Mouse (Mus musculus): ENCODE measurements around the gene Gpr146. TPM values are rescaled to one million over a fixed set of nuclear protein-coding genes. Genes with fewer than 3 reads are reported as not detected.

Gene Gpr146
- total and polyA plus RNA-seq, 3 experiments, result 21.3 to 34.2 (median 26.8) TPM

DNA sequence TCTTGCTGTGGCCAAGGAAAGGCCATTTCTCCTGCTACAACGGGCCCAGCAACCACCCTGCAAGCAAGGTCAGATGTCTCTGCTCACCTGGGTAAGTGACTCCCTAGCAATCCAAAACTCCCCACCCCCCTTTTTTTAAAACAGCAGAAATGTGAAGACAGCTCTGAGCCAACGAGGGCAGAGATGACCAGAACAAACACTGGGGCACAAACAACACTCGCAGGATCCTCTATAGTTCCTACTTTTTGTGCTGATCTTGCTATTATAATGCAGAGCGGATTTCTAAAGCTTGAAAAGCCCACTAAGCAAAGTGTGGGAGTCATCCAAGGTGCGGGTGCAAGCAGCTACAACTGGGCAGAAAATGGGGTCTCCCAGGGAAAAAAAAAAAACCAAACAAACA lies 6.4 kb upstream of the Gpr146 start:
- no peak for TF ChIP-seq GATA1 (IDR thresholded peaks at IDR 0.05; ENCODE audit: borderline replicate concordance, low read length)
- no peak for TF ChIP-seq CTCF (IDR thresholded peaks at IDR 0.05; ENCODE audit: low read depth, low read length)
- no peak for TF ChIP-seq TAL1 (conservative IDR thresholded peaks at IDR 0.05; ENCODE audit: low read depth, low read length)
- TF ChIP-seq POLR2AphosphoS5 (IDR thresholded peaks at IDR 0.05; ENCODE audit: insufficient replicate concordance, low read depth, low read length), result no peak
- Histone ChIP-seq H3K4me1 (ENCODE audit: insufficient read depth, low read depth, low read length) (peaks cover 96% of the 10 kb centered on the region), H3K9me3 (replicated peaks) (no peaks in the 10 kb centered on the region), H3K4me3 (ENCODE audit: low read depth, low read length) (peak overlapping the region; percentile 86; the same call in 1 of the 2 replicates), H3K27me3 (ENCODE audit: insufficient read depth, low read length) (no peaks in the 10 kb centered on the region), H3K36me3 (replicated peaks) (peaks cover 49% of the 10 kb centered on the region)
- DNase-seq (ENCODE audit: low spot score) (no peak), ATAC-seq (ENCODE audit: extremely low read depth, insufficient number of reproducible peaks, low FRiP score, poor library complexity, severe bottlenecking) (no peak)

DNA sequence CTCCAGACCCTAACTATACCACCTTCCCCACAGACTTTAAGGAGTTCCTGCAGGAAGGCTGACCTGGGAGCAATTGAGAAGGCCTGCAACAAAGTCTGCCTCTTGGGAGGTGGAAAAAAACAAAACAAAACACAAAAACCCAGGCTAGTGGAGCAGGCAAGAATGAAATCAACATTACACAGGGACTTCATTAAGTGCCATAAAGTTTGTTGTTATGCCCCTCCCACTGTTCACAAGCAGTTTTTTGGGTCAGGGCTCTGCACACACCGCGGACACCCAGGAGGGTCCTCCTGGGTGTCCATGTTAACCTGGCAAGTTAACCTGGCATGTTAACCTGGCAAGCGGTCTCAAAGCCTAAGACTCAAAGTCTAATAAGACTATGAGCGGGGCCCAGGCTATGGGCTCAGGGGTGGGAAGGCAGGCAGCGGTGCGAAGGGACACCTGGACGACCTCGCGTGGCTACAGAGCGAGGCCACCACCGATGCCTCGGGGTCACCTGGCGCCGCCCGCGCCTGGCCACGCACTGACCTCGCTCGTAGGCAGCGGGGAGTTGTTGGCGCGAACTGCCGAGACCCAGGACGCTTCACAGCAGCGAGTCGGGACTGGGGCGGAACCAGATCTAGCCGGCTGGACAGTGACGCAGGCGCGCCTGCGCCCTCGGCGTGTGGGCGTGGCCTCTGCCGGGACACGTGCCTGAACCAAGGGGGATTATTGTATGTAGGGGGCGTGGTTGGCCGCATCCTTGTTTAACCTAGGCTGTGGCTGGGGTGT lies 5.7 kb upstream of the Gpr146 start:
- ATAC-seq (ENCODE audit: extremely low read depth, insufficient number of reproducible peaks, low FRiP score, poor library complexity, severe bottlenecking) (peak; percentile 69), DNase-seq (ENCODE audit: low spot score) (peak; percentile 91)
- Histone ChIP-seq H3K36me3 (replicated peaks) (peaks cover 54% of the 10 kb centered on the region), H3K4me3 (ENCODE audit: low read depth, low read length) (peak overlapping the region; percentile 86), H3K4me1 (ENCODE audit: insufficient read depth, low read depth, low read length) (peaks cover 96% of the 10 kb centered on the region), H3K9me3 (replicated peaks) (no peaks in the 10 kb centered on the region), H3K27me3 (ENCODE audit: insufficient read depth, low read length) (no peaks in the 10 kb centered on the region)
- peak; percentile 40; the same call in 1 of the 2 replicates for TF ChIP-seq POLR2AphosphoS5 (IDR thresholded peaks at IDR 0.05; ENCODE audit: insufficient replicate concordance, low read depth, low read length)
- no peak for TF ChIP-seq CTCF (IDR thresholded peaks at IDR 0.05; ENCODE audit: low read depth, low read length)

DNA sequence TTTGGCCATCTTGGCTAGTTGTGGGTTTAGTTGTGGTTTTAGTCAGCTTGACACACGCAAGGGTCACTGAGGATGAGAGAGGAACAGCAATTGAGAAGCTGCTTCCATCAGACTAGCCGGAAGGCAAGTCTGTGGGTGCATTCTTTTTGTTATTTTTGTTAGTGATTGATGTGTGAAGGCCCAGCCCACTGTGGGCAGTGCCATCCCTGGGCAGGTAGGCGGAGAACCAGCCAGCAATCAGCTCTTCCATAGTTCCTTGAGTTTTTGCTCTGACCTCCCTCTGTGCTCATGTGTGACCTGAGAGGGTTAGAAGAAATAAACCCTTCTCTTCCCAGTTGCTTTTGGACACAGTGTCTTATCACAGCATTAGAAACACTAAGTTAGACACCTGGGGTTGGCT lies 4.4 kb upstream of the Gpr146 start:
- ATAC-seq (ENCODE audit: extremely low read depth, insufficient number of reproducible peaks, low FRiP score, poor library complexity, severe bottlenecking) (no peak), DNase-seq (ENCODE audit: low spot score) (no peak)
- no peaks in the 10 kb centered on the region for H3K9me3 ChIP-seq (replicated peaks)
- H3K4me1 ChIP-seq (ENCODE audit: insufficient read depth, low read depth, low read length), result peaks cover 96% of the 10 kb centered on the region
- peaks cover 42% of the 10 kb centered on the region for H3K36me3 ChIP-seq (replicated peaks)
- H3K4me3 ChIP-seq (ENCODE audit: low read depth, low read length), result no peak overlapping the region
- no peak for TF ChIP-seq GATA2 (IDR thresholded peaks at IDR 0.05; ENCODE audit: borderline replicate concordance, low read depth, low read length)
- no peaks in the 10 kb centered on the region for H3K27me3 ChIP-seq (ENCODE audit: insufficient read depth, low read length)

DNA sequence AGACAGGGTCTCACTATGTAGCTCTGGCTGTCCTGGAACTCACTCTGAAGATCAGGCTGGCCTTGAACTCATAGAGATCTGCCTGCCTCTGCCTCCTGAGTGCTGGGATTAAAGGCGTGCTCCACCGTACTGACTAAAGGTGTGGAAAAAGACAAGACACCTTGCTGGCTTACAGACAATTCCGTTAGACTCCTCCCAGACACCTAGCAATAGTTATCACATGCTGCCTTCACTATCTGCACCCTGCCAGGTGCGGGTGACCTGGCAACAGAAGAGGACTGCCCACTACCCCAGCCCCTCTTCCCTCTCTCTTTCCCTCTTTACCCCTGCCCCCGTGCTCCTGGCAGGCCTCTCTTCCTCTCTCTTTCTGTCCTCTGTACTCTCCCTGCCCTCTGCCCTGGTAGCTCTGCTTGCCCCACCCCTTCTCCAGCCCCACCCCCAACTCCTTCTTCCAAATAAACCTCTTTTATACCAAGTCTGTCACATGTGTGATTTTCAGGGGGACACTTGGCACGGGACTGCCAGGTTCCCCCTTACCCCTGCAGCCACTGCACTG lies 3.5 kb upstream of the Gpr146 start:
- H3K27me3 ChIP-seq (ENCODE audit: insufficient read depth, low read length), result no peaks in the 10 kb centered on the region
- H3K36me3 ChIP-seq (replicated peaks), result peaks cover 34% of the 10 kb centered on the region
- ATAC-seq (ENCODE audit: extremely low read depth, insufficient number of reproducible peaks, low FRiP score, poor library complexity, severe bottlenecking) (no peak), DNase-seq (ENCODE audit: low spot score) (no peak)
- H3K4me3 ChIP-seq (ENCODE audit: low read depth, low read length), result no peak overlapping the region; the same call in 1 of the 2 replicates
- no peak for TF ChIP-seq CTCF (IDR thresholded peaks at IDR 0.05; ENCODE audit: low read depth, low read length)
- no peak for TF ChIP-seq GATA1 (IDR thresholded peaks at IDR 0.05; ENCODE audit: borderline replicate concordance, low read length)
- no peak for TF ChIP-seq GATA2 (IDR thresholded peaks at IDR 0.05; ENCODE audit: borderline replicate concordance, low read depth, low read length)
- TF ChIP-seq POLR2AphosphoS5 (IDR thresholded peaks at IDR 0.05; ENCODE audit: insufficient replicate concordance, low read depth, low read length), result no peak
- no peak for TF ChIP-seq TAL1 (conservative IDR thresholded peaks at IDR 0.05; ENCODE audit: low read depth, low read length)
- peaks cover 95% of the 10 kb centered on the region for H3K4me1 ChIP-seq (ENCODE audit: insufficient read depth, low read depth, low read length)
- H3K9me3 ChIP-seq (replicated peaks), result no peaks in the 10 kb centered on the region

DNA sequence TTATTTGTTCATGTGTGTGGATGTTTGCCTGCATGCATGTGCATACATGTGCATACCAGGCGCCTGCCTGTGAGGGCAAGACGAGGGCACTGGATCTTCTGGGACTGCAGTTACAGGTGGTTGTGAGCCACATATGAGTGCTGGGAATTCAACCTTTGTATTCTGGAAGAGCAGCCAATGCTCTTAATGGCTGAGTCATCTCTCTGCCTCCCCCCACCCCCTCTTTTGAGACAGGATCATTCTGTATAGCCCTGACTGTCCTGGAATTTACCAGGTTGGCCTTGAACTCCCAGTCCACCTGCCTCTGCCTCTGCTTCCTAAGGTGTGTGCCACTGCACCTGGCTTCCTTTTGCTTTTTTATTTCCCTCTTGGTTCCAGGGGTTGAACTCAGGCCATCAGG lies 2.7 kb upstream of the Gpr146 start:
- TF ChIP-seq GATA1 (IDR thresholded peaks at IDR 0.05; ENCODE audit: borderline replicate concordance, low read length) (no peak), GATA2 (IDR thresholded peaks at IDR 0.05; ENCODE audit: borderline replicate concordance, low read depth, low read length) (no peak), CTCF (IDR thresholded peaks at IDR 0.05; ENCODE audit: low read depth, low read length) (no peak), TAL1 (conservative IDR thresholded peaks at IDR 0.05; ENCODE audit: low read depth, low read length) (no peak), POLR2AphosphoS5 (IDR thresholded peaks at IDR 0.05; ENCODE audit: insufficient replicate concordance, low read depth, low read length) (no peak)
- no peak for ATAC-seq (ENCODE audit: extremely low read depth, insufficient number of reproducible peaks, low FRiP score, poor library complexity, severe bottlenecking)
- Histone ChIP-seq H3K27me3 (ENCODE audit: insufficient read depth, low read length) (no peaks in the 10 kb centered on the region), H3K4me1 (ENCODE audit: insufficient read depth, low read depth, low read length) (peaks cover 98% of the 10 kb centered on the region), H3K9me3 (replicated peaks) (no peaks in the 10 kb centered on the region), H3K4me3 (ENCODE audit: low read depth, low read length) (no peak overlapping the region), H3K36me3 (replicated peaks) (peaks cover 28% of the 10 kb centered on the region)
- DNase-seq (ENCODE audit: low spot score), result no peak

DNA sequence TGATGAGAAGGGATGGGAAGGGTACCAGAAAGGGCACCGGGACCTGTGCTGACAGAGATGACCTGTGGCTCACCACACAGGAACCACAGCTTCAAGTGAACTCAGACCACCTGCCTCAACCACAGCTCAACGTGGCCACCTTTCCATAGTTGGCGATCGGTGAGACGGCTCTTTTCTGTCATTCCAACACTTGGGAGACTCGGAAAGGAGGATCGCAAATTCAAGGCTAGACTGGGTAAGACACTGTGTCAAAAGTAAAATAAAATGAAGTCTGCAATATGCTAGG lies 717 bp downstream of the Gpr146 start:
- no peaks in the 10 kb centered on the region for H3K27me3 ChIP-seq (ENCODE audit: insufficient read depth, low read length)
- peaks cover 26% of the 10 kb centered on the region for H3K36me3 ChIP-seq (replicated peaks)
- peaks cover 83% of the 10 kb centered on the region for H3K4me1 ChIP-seq (ENCODE audit: insufficient read depth, low read depth, low read length)
- no peak for ATAC-seq (ENCODE audit: extremely low read depth, insufficient number of reproducible peaks, low FRiP score, poor library complexity, severe bottlenecking)
- DNase-seq (ENCODE audit: low spot score), result no peak
- peak overlapping the region; percentile 61; the same call in 1 of the 2 replicates for H3K4me3 ChIP-seq (ENCODE audit: low read depth, low read length)
- no peaks in the 10 kb centered on the region for H3K9me3 ChIP-seq (replicated peaks)
- no peak for TF ChIP-seq POLR2AphosphoS5 (IDR thresholded peaks at IDR 0.05; ENCODE audit: insufficient replicate concordance, low read depth, low read length)
- no peak for TF ChIP-seq CTCF (IDR thresholded peaks at IDR 0.05; ENCODE audit: low read depth, low read length)
- TF ChIP-seq GATA1 (IDR thresholded peaks at IDR 0.05; ENCODE audit: borderline replicate concordance, low read length), result no peak
- no peak for TF ChIP-seq GATA2 (IDR thresholded peaks at IDR 0.05; ENCODE audit: borderline replicate concordance, low read depth, low read length)
- TF ChIP-seq TAL1 (conservative IDR thresholded peaks at IDR 0.05; ENCODE audit: low read depth, low read length), result no peak
